Mouse (Mus musculus) midbrain, embryonic 12.5 days (tissue): ENCODE results near the gene Tgm6. TPM values are rescaled to one million over a fixed set of nuclear protein-coding genes. Genes with fewer than 3 reads are reported as not detected.
A peak's percentile ranks its signal among the peaks of the same experiment; 100 is the strongest.

Experiments
- ATAC-seq: fragments of 200-750 bp; cut with Nextera tagmentation; 2 replicates; pipeline ENCODE4 v1.8.0; 2017; ENCODE audit warnings: low read depth, moderate TSS enrichment, moderate library complexity; ENCODE audit not compliant: low FRiP score
- H3K27ac ChIP-seq: fragments of 300-500 bp; sonication (generic); replicated peaks from 2 replicates; pipeline ENCODE4 v1.5.1; 2016; ENCODE audit warnings: mild to moderate bottlenecking
- H3K27me3 ChIP-seq: fragments of 300-500 bp; sonication (generic); 2 replicates; pipeline ENCODE4 v1.6.1; 2016; ENCODE audit warnings: mild to moderate bottlenecking
- H3K36me3 ChIP-seq: fragments of 300-500 bp; sonication (generic); 2 replicates; pipeline ENCODE4 v1.6.1; 2016
- H3K4me1 ChIP-seq: fragments of 300-500 bp; sonication (generic); 2 replicates; pipeline ENCODE4 v1.6.1; 2016
- H3K4me2 ChIP-seq: fragments of 300-500 bp; sonication (generic); replicated peaks from 2 replicates; pipeline ENCODE4 v1.6.1; 2016; ENCODE audit warnings: mild to moderate bottlenecking, moderate library complexity
- H3K4me3 ChIP-seq: fragments of 300-500 bp; sonication (generic); 2 replicates; pipeline ENCODE4 v1.5.1; 2016; ENCODE audit warnings: mild to moderate bottlenecking
- H3K9ac ChIP-seq: fragments of 300-500 bp; sonication (generic); replicated peaks from 2 replicates; pipeline ENCODE4 v1.6.1; 2016; ENCODE audit warnings: mild to moderate bottlenecking, moderate library complexity
- H3K9me3 ChIP-seq: fragments of 300-500 bp; sonication (generic); 2 replicates; pipeline ENCODE4 v1.6.1; 2016; ENCODE audit warnings: mild to moderate bottlenecking
- WGBS: fragments of 180-500 bp; shearing (Covaris S2); methylation state at CpG from one replicate; pipeline ENCODE4 v1.1.7; 2016; 5-methylcytosine and 5-hydroxymethylcytosine counted together
- polyA plus RNA-seq: library from polyadenylated mRNA; unstranded; fragments of >200 nt; fragmentation: Nextera tagmentation; extraction: Ambion mirVana; gene quantifications from 2 replicates; pipeline ENCODE4 v1.2.1, GENCODE M21; 2016

Gene Tgm6
- polyA plus RNA-seq, 1 experiment from 2014 or later: not detected

DNA sequence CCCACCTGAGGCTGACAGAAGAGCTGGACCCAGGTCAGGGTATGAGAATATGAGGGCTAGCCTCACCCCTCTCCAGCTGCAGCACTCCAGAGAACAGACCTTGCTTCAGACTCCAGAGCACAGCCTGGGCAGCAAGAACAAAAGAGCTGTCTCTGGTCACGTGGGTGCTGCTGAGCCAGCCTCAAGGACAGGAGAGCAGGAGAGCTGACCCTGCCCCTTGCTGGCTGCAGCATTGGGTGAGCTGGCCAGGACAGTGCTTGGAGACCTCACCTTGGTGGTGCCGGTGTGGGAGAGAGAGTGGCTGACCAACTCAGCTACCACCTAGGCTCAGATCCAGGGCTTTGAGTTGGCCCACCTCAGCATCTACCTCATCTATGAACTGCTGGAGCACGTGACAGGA is 43.0 kb downstream of the Tgm6 start:
- peaks cover 7% of the 10 kb centered on the region for H3K4me1 ChIP-seq
- H3K9ac ChIP-seq: no peak overlapping the region
- H3K4me2 ChIP-seq: no peak overlapping the region
- no peaks in the 10 kb centered on the region for H3K27me3 ChIP-seq
- no peaks in the 10 kb centered on the region for H3K9me3 ChIP-seq
- ATAC-seq: no peak
- H3K4me3 ChIP-seq: no peak overlapping the region
- H3K36me3 ChIP-seq: no peaks in the 10 kb centered on the region
- no peak overlapping the region for H3K27ac ChIP-seq
- WGBS: 83% methylated on average over 3 of the region's 3 CpGs

DNA sequence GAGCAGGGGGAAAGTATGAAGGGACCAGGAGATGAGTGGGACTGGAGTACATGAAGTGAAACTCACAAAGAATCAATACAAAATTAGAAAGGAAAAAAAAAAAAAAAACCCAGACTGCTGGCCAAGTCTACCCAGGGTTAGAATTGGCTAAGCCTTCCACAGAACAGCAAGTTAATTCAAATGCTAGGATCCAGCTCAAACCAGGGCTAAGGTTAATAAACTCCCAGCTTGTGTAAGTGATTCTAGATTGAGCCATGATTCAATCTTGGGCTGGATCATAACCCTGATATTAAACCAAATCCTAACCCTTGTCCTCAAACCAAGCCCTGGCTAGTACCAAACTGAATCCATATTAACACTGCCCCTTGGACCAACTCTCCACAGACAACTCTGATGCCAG is 43.6 kb downstream of the Tgm6 start:
- Histone ChIP-seq H3K27ac (no peak overlapping the region), H3K27me3 (no peaks in the 10 kb centered on the region), H3K4me3 (no peak overlapping the region), H3K9ac (no peak overlapping the region), H3K9me3 (no peaks in the 10 kb centered on the region), H3K36me3 (no peaks in the 10 kb centered on the region), H3K4me2 (no peak overlapping the region), H3K4me1 (peaks cover 7% of the 10 kb centered on the region)
- ATAC-seq: no peak

DNA sequence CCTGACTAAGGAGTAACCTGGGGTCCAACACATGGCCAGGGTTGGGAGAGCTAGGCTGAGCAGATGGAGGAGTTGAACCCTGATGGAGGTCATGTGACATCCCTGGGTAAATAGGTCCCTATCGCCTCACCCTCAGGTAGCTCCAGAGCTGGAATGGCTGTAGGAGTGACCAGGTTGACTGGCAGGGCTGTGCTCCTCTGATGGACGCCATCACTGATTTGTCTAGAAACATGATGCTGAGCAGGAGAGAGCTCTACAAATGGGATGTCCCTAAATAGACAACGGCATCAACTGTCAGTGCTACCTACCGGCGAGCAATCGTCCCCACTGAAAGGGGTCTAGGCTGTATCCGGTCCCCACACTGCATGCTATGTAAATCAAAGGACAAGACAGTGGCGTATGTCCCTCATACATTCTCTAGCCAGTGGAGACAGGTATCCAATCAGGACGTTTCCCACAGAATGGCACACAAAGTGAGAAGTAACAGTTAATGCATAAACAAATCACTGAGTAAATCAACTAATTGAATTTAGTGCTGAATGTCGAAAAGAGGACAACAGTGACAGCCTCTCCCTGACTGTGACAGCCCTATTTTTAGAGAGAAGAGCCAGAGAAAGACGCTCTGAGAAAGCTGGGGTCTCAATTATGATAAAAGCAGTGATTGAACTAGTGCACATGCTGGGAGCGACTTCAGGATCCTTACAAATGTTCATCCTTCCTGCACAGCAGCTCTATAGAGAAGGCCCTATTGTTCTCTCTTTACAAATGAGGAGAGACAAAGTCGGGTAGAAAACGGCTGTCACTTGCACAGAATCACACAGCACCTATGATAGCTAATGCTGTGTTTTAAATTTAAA is 45.2 kb downstream of the Tgm6 start:
- no peaks in the 10 kb centered on the region for H3K27me3 ChIP-seq
- 0 out of 2 replicates have a peak overlapping the region, but pooled peaks have one; percentile 12 for H3K27ac ChIP-seq
- no peak overlapping the region for H3K9ac ChIP-seq
- H3K4me1 ChIP-seq: peaks cover 7% of the 10 kb centered on the region
- no peak for ATAC-seq
- H3K4me2 ChIP-seq: no peak overlapping the region
- no peak overlapping the region for H3K4me3 ChIP-seq
- WGBS: 59% methylated on average over 14 of the region's 14 CpGs
- no peaks in the 10 kb centered on the region for H3K36me3 ChIP-seq
- H3K9me3 ChIP-seq: no peaks in the 10 kb centered on the region

DNA sequence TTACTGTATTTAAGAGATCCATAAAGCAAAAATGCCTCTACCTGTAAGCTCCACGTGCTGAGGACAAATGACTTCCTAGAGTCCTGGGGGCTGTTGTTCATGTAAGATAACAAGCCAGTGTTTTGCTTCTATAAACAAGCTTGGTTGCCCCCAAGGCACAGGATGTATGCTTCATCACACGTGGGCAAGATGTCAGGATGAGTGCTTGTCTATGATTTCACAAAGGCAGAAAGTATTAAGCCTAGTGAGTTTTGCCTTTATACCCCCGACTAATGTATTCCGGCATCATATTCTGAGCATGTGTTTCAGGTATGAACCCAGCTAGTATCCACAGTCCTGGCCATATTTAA is 45.8 kb downstream of the Tgm6 start:
- Histone ChIP-seq H3K9ac (no peak overlapping the region), H3K4me2 (no peak overlapping the region), H3K36me3 (no peaks in the 10 kb centered on the region), H3K27me3 (no peaks in the 10 kb centered on the region), H3K27ac (0 out of 2 replicates have a peak overlapping the region, but pooled peaks have one; percentile 12), H3K4me3 (no peak overlapping the region), H3K9me3 (no peaks in the 10 kb centered on the region), H3K4me1 (peaks cover 7% of the 10 kb centered on the region)
- WGBS: 64% methylated on average over 4 of the region's 4 CpGs
- no peak for ATAC-seq

DNA sequence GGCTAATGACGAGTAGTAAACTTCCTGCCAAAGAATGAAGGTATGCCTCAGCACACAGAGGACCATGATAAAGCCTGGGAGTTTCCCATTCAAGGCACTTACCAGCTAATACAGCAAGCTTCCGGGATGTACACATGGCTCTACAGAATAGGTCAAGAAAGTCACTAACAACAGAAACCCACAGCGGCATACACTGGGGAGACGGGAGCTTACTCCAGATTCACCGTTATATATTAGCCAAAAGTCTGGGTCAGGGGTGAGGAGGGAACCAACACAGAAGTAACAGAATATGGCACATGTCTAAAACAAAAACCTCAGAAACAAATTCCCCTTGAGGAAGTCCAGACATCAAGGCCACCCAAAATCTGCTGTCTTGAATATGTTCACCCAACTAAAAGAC is 50.5 kb downstream of the Tgm6 start:
- peaks cover 5% of the 10 kb centered on the region; the same call in 1 of the 2 replicates for H3K36me3 ChIP-seq
- ATAC-seq: no peak
- no peaks in the 10 kb centered on the region for H3K27me3 ChIP-seq
- no peak overlapping the region for H3K9ac ChIP-seq
- WGBS: 84% methylated on average over 5 of the region's 5 CpGs
- H3K4me2 ChIP-seq: no peak overlapping the region
- no peaks in the 10 kb centered on the region for H3K9me3 ChIP-seq
- peaks cover 4% of the 10 kb centered on the region for H3K4me1 ChIP-seq
- no peak overlapping the region for H3K4me3 ChIP-seq
- H3K27ac ChIP-seq: no peak overlapping the region

DNA sequence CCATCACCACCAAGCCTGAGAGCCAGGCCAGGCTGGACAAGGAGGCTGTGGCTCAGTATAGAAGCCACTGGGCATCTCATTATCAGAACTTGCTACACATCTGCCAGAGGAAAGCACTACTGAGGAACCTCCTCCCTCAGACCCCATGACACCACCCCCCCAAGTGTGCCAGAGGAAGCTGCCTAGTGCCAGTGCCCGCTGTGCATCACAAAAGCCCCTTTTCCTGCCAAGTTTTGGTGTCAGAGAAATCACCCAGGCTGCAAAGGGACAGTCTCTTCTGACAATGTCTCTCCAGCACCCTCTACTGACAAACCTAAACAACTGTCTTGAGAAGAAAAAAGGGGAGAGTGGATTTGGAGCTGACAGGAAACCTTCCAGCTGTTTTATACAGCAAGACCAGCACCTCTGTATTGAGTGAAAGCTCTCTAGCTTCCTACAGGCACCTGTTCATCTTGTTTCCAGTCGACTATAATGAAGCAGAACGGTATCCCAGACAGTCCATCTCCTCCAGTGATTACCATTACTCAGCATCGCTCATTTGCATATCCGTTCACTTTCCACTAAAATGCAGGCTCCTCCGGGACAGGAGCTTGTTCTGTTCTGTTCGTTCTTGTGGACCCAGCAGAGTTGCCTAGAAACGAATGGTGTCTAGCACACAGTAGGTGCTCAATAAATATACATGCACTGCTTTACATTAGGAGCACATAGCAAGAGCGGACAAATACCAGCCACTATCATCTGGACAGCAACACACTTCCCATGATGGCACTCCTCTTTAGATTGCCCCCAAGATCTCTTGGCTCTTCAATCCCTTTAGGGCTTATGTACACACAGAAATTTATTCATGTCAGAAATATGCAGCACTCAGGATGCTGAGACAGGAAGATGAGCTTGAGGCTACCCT is 54.3 kb downstream of the Tgm6 start:
- Histone ChIP-seq H3K36me3 (peaks cover 30% of the 10 kb centered on the region), H3K9ac (no peak overlapping the region), H3K27ac (no peak overlapping the region), H3K9me3 (no peaks in the 10 kb centered on the region), H3K4me2 (no peak overlapping the region), H3K4me1 (no peaks in the 10 kb centered on the region), H3K4me3 (no peak overlapping the region), H3K27me3 (no peaks in the 10 kb centered on the region)
- WGBS: 65% methylated on average over 9 of the region's 9 CpGs
- peak; percentile 38 for ATAC-seq

DNA sequence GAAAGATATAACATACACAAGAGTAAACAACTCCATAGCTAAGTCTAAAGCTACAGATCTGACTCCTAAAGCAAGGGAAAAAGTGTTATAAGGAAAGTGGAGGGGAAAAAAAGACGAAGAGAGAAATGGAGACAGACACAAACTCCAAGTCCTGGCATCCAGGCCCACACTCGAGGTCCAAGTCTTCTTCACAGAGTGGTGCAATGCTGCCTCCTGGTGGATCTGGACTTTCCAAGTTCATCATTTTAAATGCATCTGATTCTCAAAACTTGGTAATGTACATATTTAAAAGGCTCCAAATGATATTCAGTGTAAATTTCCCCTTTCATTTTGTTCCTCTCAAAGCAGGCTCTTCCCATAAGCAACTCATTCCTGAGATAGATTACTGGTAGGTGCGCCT is 55.6 kb downstream of the Tgm6 start:
- 61% methylated on average over 3 of the region's 3 CpGs for WGBS
- no peak overlapping the region for H3K9ac ChIP-seq
- H3K36me3 ChIP-seq: peaks cover 42% of the 10 kb centered on the region
- no peaks in the 10 kb centered on the region for H3K9me3 ChIP-seq
- no peaks in the 10 kb centered on the region for H3K4me1 ChIP-seq
- no peak overlapping the region for H3K4me2 ChIP-seq
- no peak for ATAC-seq
- H3K27me3 ChIP-seq: no peaks in the 10 kb centered on the region
- no peak overlapping the region for H3K4me3 ChIP-seq
- no peak overlapping the region for H3K27ac ChIP-seq

DNA sequence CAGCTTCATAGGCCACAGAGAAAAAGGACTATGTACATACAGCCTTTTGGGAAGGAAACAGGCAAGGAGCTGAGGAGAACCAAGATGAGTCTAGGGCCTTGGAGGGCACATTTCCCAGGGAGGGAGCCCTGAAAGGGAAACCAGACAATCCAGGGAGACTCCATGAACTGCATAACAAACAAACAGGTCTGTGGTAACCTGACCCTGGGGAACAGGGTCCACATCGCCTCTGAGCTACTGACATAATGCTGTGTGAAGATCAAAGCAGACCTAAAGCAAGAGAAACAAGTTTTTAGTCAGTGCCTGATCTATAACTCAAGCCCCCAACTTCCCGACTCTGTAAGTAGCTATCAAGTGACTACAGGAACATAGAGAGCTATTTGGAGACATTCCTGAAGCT is 59.5 kb downstream of the Tgm6 start:
- WGBS: 85% methylated on average over 2 of the region's 2 CpGs
- Histone ChIP-seq H3K4me2 (no peak overlapping the region), H3K36me3 (peaks cover 75% of the 10 kb centered on the region)

DNA sequence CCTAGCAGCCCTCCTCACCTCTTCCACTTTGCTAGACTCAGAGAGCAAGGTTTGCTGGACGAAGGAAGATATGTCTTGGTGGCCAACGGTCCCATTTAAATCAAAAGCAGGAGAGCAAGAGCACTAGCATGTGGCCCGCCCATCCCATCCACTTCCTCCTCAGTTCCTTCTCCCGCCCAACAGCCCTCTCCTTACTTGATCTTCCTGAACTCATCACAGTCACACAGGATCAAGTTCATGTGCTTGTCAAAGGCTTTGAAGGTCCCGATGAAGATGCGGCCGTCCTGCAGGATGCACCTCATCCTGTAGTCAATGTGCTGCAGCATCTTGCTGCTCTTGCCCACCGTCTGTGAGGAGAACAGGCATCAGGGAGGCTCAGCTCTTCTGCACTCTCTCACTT is 64.6 kb downstream of the Tgm6 start:
- Histone ChIP-seq H3K9ac (peak overlapping the region; percentile 100; the same call in 1 of the 2 replicates), H3K36me3 (peaks cover 52% of the 10 kb centered on the region)

More for the DNA sequence above, 59.5 kb downstream of the Tgm6 start:
- no peak overlapping the region for H3K9ac ChIP-seq
- peaks cover 5% of the 10 kb centered on the region for H3K4me1 ChIP-seq
- no peak overlapping the region for H3K27ac ChIP-seq
- H3K9me3 ChIP-seq: no peaks in the 10 kb centered on the region
- H3K27me3 ChIP-seq: no peaks in the 10 kb centered on the region
- no peak for ATAC-seq
- no peak overlapping the region for H3K4me3 ChIP-seq

DNA sequence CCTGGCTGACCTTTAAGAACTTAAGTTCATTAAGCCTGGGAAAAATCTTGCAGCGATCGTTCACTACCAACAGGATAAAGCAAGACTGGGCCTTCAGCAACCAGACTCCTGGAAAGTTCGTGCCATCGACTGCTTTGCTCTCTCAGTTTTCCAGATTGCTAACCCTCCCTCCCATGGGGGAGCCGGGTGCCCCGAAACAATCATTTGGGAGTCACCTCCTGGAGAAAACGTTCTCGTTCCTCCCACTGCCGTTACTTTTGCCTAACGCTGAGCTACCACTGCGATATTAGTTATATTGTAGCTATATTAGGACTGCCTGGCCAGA is 66.1 kb downstream of the Tgm6 start:
- Histone ChIP-seq H3K4me1 (peaks cover 19% of the 10 kb centered on the region), H3K27me3 (no peaks in the 10 kb centered on the region), H3K4me3 (peak overlapping the region; percentile 100), H3K36me3 (peaks cover 37% of the 10 kb centered on the region), H3K4me2 (peak overlapping the region; percentile 80), H3K27ac (peak overlapping the region; percentile 97), H3K9me3 (no peaks in the 10 kb centered on the region), H3K9ac (peak overlapping the region; percentile 100)
- no peak for ATAC-seq
- WGBS: 1% methylated on average over 11 of the region's 11 CpGs

More for the DNA sequence above, 64.6 kb downstream of the Tgm6 start:
- WGBS: 79% methylated on average over 8 of the region's 8 CpGs
- Histone ChIP-seq H3K4me2 (peak overlapping the region; percentile 80), H3K27me3 (no peaks in the 10 kb centered on the region), H3K4me3 (peak overlapping the region; percentile 100; the same call in 1 of the 2 replicates), H3K4me1 (peaks cover 19% of the 10 kb centered on the region), H3K9me3 (no peaks in the 10 kb centered on the region), H3K27ac (no peak overlapping the region)
- ATAC-seq: no peak

DNA sequence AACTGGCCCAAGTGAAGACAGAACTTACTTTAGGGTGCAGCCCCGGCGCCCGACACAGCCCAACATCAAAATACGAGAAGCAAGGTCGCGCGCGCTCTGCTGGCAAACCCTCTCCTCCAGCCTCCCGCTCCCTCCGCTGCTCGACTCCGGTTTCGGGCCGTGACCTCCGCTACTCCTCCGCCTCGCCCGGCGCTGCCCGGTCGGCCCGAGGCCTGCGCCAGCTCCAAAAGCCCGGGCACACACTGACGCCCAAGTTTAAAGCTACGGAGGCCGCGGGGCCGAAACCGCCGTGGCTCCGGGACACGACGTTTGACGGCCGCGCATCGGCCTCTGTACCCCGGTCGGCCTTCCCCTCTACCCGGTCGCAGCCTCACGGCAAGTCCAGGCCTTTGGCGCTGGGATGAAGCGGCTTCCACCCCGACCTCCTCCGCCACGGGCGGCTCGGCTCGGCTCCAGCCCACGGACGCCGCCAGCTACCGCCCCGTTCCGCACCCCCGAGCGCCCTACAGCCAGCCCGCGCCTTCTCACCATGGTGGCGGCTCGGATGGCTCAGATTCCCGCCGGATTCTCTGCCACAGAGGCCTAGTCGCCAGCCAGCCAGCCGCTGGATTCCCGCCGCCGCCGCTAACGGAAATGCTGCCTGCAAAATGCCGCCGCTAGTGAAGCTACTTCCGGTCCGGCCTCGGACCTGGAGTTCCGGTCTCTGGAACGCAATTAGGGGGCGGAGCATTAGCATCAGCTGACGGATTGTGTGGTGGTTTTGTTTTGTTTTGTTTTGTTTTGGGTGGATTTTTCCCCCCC is 66.7 kb downstream of the Tgm6 start, which contains the start of gene Snrpb:
Snrpb (minus strand) TSS at position 698 of the 801 bp plus-strand sequence.
- Histone ChIP-seq H3K4me3 (peak within 1 kb of the TSS; percentile 100), H3K36me3 (peaks cover 31% of the 10 kb centered on the region), H3K27ac (peak within 1 kb of the TSS; percentile 97), H3K9ac (peak within 1 kb of the TSS; percentile 100), H3K9me3 (no peaks in the 10 kb centered on the region), H3K4me1 (peaks cover 19% of the 10 kb centered on the region), H3K4me2 (peak within 1 kb of the TSS; percentile 80), H3K27me3 (no peaks in the 10 kb centered on the region)
- under 1% methylated on average over 81 of the region's 81 CpGs for WGBS
- ATAC-seq: peak; percentile 91
